Mouse (Mus musculus) ES-E14 (cell line): ENCODE data around the gene Lztr1.

Source experiments
- CHD2 ChIP-seq: IDR thresholded peaks from 2 replicates; pipeline ENCODE4 v1.6.1; 2014; ENCODE audit warnings: mild to moderate bottlenecking, low read depth, low read length, inconsistent platforms
- HCFC1 ChIP-seq: IDR thresholded peaks from 2 replicates; pipeline ENCODE4 v1.6.1; 2012; ENCODE audit warnings: low read length, inconsistent platforms, borderline replicate concordance; ENCODE audit not compliant: insufficient read depth
- MAFK ChIP-seq: IDR thresholded peaks from 2 replicates; pipeline ENCODE4 v1.6.1; 2014; ENCODE audit warnings: mild to moderate bottlenecking, low read depth, low read length, inconsistent platforms; ENCODE audit not compliant: insufficient read depth
- ZC3H11A ChIP-seq: IDR thresholded peaks from 2 replicates; pipeline ENCODE4 v1.6.1; 2012; ENCODE audit warnings: low read depth, mild to moderate bottlenecking, inconsistent platforms, low read length, borderline replicate concordance
- ZNF384 ChIP-seq: IDR thresholded peaks from 2 replicates; pipeline ENCODE4 v1.6.1; 2012; ENCODE audit warnings: low read depth, low read length, inconsistent platforms

DNA sequence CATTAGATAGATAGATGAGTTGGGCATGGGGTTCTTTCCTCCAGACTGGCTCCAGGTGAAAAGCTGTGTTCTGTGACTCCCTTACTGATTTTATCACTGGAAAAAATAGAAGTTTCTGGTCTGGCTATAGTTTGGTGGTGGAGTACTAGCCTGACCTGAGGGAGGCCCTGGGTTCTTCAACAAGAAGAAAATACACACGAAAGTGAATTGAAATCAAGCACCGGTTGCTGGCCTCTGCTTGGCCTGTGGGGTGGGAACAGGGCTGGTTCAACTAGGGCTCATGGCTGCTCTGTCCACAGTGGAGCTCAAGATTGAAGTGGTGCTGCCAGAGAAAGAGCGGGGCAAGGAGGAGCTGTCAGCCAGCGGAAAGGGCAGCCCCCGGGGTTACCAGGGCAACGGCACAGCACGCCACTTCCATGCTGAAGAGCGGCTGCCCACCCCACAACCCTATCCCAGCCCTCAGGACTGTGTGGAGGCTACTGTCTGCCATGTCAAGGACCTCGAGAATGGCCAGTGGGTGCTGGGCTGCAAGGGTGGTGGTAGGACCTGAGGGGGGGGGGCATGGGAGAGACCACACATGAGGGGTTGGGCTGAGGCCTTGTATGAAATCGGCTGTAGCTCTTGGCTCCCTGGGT lies 9.1 kb upstream of the Lztr1 start:
- no peak for TF ChIP-seq HCFC1
- no peak for TF ChIP-seq ZNF384
- no peak for TF ChIP-seq ZC3H11A
- no peak for TF ChIP-seq CHD2
- no peak for TF ChIP-seq MAFK
